Mouse (Mus musculus): ENCODE measurements around the gene Rhbdl1. TPM values are rescaled to one million over a fixed set of nuclear protein-coding genes. Genes with fewer than 3 reads are reported as not detected.

The Rhbdl1 gene
- polyA plus RNA-seq, 1 experiment from 2014 or later, result 73.4 TPM

GRCm38 (mm10) chr17:25879750-25880149 is 42.7 kb upstream of the Rhbdl1 start:
- 64% methylated on average over 8 of the region's 8 CpGs for WGBS
- H3K27ac ChIP-seq (ENCODE audit: low read depth, low read length), result no peak overlapping the region
- peaks cover 19% of the 10 kb centered on the region for H3K4me1 ChIP-seq (ENCODE audit: control insufficient read depth, insufficient read depth, low read depth, low read length)
- no peak overlapping the region for H3K4me3 ChIP-seq (ENCODE audit: low read length)
- H3K36me3 ChIP-seq (ENCODE audit: control insufficient read depth, insufficient read depth, low read length), result peaks cover 25% of the 10 kb centered on the region
- no peaks in the 10 kb centered on the region for H3K27me3 ChIP-seq (replicated peaks; ENCODE audit: control insufficient read depth, insufficient read depth, low read length)
- no peak for ATAC-seq
- H3K9me3 ChIP-seq (ENCODE audit: control insufficient read depth, low read length), result no peaks in the 10 kb centered on the region
- no peak overlapping the region for H3K9ac ChIP-seq (ENCODE audit: low read depth, low read length)
- H3K4me2 ChIP-seq (ENCODE audit: low read length), result no peak overlapping the region

- Histone ChIP-seq H3K27me3 (replicated peaks; ENCODE audit: control insufficient read depth, insufficient read depth, low read length) (no peaks in the 10 kb centered on the region), H3K27ac (ENCODE audit: low read depth, low read length) (no peak overlapping the region), H3K36me3 (ENCODE audit: control insufficient read depth, insufficient read depth, low read length) (peaks cover 23% of the 10 kb centered on the region), H3K9ac (ENCODE audit: low read depth, low read length) (no peak overlapping the region), H3K4me2 (ENCODE audit: low read length) (no peak overlapping the region), H3K9me3 (ENCODE audit: control insufficient read depth, low read length) (no peaks in the 10 kb centered on the region), H3K4me1 (ENCODE audit: control insufficient read depth, insufficient read depth, low read depth, low read length) (peaks cover 20% of the 10 kb centered on the region), H3K4me3 (ENCODE audit: low read length) (no peak overlapping the region)
- ATAC-seq, result no peak
- WGBS, result 32% methylated on average over 4 of the region's 4 CpGs
Observed at GRCm38 (mm10) chr17:25879261-25879660, 42.2 kb upstream of the Rhbdl1 start.

DNA sequence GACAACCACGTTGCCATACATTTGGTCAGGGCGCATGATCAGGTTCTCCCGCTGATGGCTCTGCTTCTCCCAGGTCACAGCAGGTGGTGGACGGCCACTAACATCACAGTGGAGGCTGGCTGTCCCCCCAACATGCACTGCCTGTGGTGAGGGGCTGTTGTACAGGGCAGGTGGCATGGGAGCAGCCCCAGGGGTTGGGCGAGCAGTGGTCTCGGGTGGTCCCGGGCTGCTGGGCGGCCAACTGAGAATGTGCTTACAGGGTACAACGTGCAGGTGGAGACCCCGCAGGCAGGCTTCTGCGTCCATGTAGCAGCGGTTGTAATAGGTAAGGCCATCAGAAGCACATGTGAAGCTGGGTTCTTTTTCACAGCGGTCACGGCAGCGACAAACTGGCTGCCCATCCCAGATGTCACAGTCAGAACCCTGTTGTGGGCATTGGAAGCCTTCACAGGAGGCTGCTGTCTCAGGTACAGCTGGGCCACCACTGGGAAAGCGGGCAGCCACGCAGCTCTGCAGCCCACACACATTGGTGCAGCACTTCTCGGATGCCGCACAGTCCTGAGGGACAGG is 41.6 kb upstream of the Rhbdl1 start:
- Histone ChIP-seq H3K9ac (ENCODE audit: low read depth, low read length) (no peak overlapping the region), H3K4me2 (ENCODE audit: low read length) (no peak overlapping the region), H3K9me3 (ENCODE audit: control insufficient read depth, low read length) (no peaks in the 10 kb centered on the region), H3K27ac (ENCODE audit: low read depth, low read length) (no peak overlapping the region), H3K27me3 (replicated peaks; ENCODE audit: control insufficient read depth, insufficient read depth, low read length) (no peaks in the 10 kb centered on the region), H3K36me3 (ENCODE audit: control insufficient read depth, insufficient read depth, low read length) (peaks cover 20% of the 10 kb centered on the region), H3K4me1 (ENCODE audit: control insufficient read depth, insufficient read depth, low read depth, low read length) (peaks cover 26% of the 10 kb centered on the region), H3K4me3 (ENCODE audit: low read length) (no peak overlapping the region)
- WGBS, result 85% methylated on average over 19 of the region's 19 CpGs
- ATAC-seq, result no peak

GRCm38 (mm10) chr17:25877741-25878610 is 40.9 kb upstream of the Rhbdl1 start:
- 92% methylated on average over 32 of the region's 32 CpGs for WGBS
- Histone ChIP-seq H3K4me2 (ENCODE audit: low read length) (no peak overlapping the region), H3K4me3 (ENCODE audit: low read length) (no peak overlapping the region), H3K27ac (ENCODE audit: low read depth, low read length) (no peak overlapping the region), H3K36me3 (ENCODE audit: control insufficient read depth, insufficient read depth, low read length) (peaks cover 15% of the 10 kb centered on the region), H3K9ac (ENCODE audit: low read depth, low read length) (no peak overlapping the region), H3K27me3 (replicated peaks; ENCODE audit: control insufficient read depth, insufficient read depth, low read length) (no peaks in the 10 kb centered on the region), H3K4me1 (ENCODE audit: control insufficient read depth, insufficient read depth, low read depth, low read length) (peaks cover 26% of the 10 kb centered on the region), H3K9me3 (ENCODE audit: control insufficient read depth, low read length) (no peaks in the 10 kb centered on the region)
- ATAC-seq, result no peak

DNA sequence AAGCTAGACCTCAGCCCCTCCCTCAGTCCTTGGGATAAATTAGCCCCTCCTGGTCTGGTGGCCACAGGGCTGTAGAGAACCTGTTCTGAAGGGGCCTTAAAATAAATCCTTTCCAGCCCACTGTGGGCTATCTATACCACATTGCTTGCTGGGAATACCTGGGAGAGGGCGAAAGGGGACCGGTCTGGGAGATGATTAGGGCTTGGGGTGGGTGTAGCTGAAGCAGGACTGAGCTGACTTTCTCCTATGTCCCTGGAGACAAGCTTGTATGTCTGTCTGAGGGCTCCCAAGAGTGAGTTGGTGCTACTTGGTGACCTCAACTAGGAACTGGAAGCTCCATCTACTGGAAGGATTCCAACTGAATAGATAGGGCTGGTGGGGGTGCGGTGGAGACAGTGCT is 39.9 kb upstream of the Rhbdl1 start:
- H3K9ac ChIP-seq (ENCODE audit: low read depth, low read length), result no peak overlapping the region
- H3K4me3 ChIP-seq (ENCODE audit: low read length), result no peak overlapping the region
- ATAC-seq, result no peak
- no peaks in the 10 kb centered on the region for H3K27me3 ChIP-seq (replicated peaks; ENCODE audit: control insufficient read depth, insufficient read depth, low read length)
- H3K9me3 ChIP-seq (ENCODE audit: control insufficient read depth, low read length), result no peaks in the 10 kb centered on the region
- H3K36me3 ChIP-seq (ENCODE audit: control insufficient read depth, insufficient read depth, low read length), result peaks cover 15% of the 10 kb centered on the region
- WGBS, result 92% methylated on average over 3 of the region's 3 CpGs
- H3K4me1 ChIP-seq (ENCODE audit: control insufficient read depth, insufficient read depth, low read depth, low read length), result peaks cover 26% of the 10 kb centered on the region
- H3K4me2 ChIP-seq (ENCODE audit: low read length), result no peak overlapping the region
- H3K27ac ChIP-seq (ENCODE audit: low read depth, low read length), result no peak overlapping the region

DNA sequence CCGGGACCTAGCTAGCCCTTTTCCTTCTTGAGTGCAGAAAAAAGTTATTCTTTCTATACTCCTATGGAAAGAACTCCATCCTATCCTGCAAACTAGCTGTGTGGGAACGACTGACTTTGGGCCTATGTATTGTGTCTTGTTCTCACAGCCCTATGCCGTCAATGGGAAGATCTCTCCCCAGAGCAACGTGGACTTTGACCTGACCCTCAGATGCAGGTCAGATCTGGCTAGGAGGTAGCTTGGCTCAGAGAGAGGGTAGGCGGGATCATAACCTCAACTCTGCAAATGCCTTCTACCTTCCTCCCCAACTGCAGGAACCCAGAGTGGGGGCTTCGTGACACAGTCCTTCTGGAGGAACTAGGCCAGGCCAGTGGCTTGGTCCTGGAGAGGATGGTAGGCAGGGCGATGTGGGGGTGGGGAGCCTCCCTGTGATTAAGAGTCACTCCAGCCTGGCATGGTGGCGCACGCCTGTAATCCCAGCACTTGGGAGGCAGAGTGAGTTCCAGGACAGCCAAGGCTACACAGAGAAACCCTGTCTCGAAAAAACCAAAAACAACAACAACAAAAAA is 39.3 kb upstream of the Rhbdl1 start:
- Histone ChIP-seq H3K27me3 (replicated peaks; ENCODE audit: control insufficient read depth, insufficient read depth, low read length) (no peaks in the 10 kb centered on the region), H3K4me2 (ENCODE audit: low read length) (peak overlapping the region; percentile 94), H3K9me3 (ENCODE audit: control insufficient read depth, low read length) (no peaks in the 10 kb centered on the region), H3K27ac (ENCODE audit: low read depth, low read length) (peak overlapping the region; percentile 97), H3K4me1 (ENCODE audit: control insufficient read depth, insufficient read depth, low read depth, low read length) (peaks cover 26% of the 10 kb centered on the region), H3K9ac (ENCODE audit: low read depth, low read length) (peak overlapping the region; percentile 93), H3K4me3 (ENCODE audit: low read length) (peak overlapping the region; percentile 86), H3K36me3 (ENCODE audit: control insufficient read depth, insufficient read depth, low read length) (peaks cover 15% of the 10 kb centered on the region)
- 61% methylated on average over 10 of the region's 10 CpGs for WGBS
- ATAC-seq, result no peak

DNA sequence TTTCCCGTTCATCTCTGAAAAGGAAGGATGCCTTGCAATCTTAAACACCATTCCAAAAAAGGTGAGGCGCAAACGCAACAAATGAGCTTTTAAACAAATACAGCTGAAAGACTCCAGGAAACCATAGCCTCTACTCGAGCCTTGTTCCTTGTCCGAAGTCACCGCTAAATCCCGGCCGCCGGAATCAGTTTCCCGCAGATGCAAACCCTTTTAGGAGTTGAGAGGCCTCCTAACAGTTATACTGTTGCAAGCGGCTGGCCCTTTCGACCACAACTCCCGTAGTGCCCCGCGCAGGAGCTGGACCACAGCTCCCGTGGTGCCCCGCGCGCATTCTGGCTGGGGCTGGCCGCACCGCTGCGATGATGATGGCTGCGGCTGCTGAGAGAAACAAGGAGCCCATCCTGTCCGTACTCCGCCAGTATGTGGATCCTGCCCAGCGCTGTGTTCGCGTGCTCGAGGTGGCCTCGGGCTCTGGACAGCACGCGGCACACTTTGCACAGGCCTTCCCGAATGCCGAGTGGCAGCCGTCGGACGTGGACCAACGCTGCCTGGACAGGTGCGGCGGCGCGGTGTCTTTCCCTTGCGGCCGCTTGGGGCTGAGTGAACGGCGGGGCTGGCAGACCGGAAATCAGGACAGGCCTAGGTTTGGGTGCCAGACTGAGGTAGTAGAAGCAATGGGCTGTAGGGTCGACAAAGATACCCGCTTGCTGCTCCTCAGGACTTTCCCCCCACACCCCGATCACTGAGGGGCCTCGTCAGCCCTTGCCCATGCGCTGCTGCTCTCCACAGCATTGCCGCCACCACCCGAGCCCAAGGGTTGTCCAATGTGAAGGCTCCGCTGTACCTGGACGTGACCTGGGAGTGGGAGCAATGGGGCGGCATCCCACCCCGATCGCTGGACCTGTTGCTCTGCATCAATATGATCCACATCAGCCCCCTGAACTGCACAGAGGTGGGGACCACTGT is 38.4 kb upstream of the Rhbdl1 start:
- H3K27ac ChIP-seq (ENCODE audit: low read depth, low read length), result peak overlapping the region; percentile 97
- peak overlapping the region; percentile 94 for H3K4me2 ChIP-seq (ENCODE audit: low read length)
- H3K27me3 ChIP-seq (replicated peaks; ENCODE audit: control insufficient read depth, insufficient read depth, low read length), result no peaks in the 10 kb centered on the region
- H3K4me3 ChIP-seq (ENCODE audit: low read length), result peak overlapping the region; percentile 86
- ATAC-seq, result peak; percentile 93
- under 1% methylated on average over 59 of the region's 59 CpGs for WGBS
- no peaks in the 10 kb centered on the region for H3K9me3 ChIP-seq (ENCODE audit: control insufficient read depth, low read length)
- H3K9ac ChIP-seq (ENCODE audit: low read depth, low read length), result peak overlapping the region; percentile 93
- H3K36me3 ChIP-seq (ENCODE audit: control insufficient read depth, insufficient read depth, low read length), result peaks cover 15% of the 10 kb centered on the region
- peaks cover 23% of the 10 kb centered on the region for H3K4me1 ChIP-seq (ENCODE audit: control insufficient read depth, insufficient read depth, low read depth, low read length)

GRCm38 (mm10) chr17:25874721-25875170 is 37.7 kb upstream of the Rhbdl1 start, which contains the start of gene Mettl26:
TSS of gene Mettl26 (plus strand) at chr17:25875074.
- WGBS, result under 1% methylated on average over 25 of the region's 25 CpGs
- H3K4me3 ChIP-seq (ENCODE audit: low read length), result peak within 1 kb of the TSS; percentile 86
- H3K27ac ChIP-seq (ENCODE audit: low read depth, low read length), result peak within 1 kb of the TSS; percentile 97
- peaks cover 15% of the 10 kb centered on the region for H3K36me3 ChIP-seq (ENCODE audit: control insufficient read depth, insufficient read depth, low read length)
- peak; percentile 78 for ATAC-seq
- H3K4me2 ChIP-seq (ENCODE audit: low read length), result peak within 1 kb of the TSS; percentile 94
- no peaks in the 10 kb centered on the region for H3K9me3 ChIP-seq (ENCODE audit: control insufficient read depth, low read length)
- H3K4me1 ChIP-seq (ENCODE audit: control insufficient read depth, insufficient read depth, low read depth, low read length), result peaks cover 21% of the 10 kb centered on the region
- H3K9ac ChIP-seq (ENCODE audit: low read depth, low read length), result peak within 1 kb of the TSS; percentile 93
- no peaks in the 10 kb centered on the region for H3K27me3 ChIP-seq (replicated peaks; ENCODE audit: control insufficient read depth, insufficient read depth, low read length)

Measured in hindbrain, embryonic 16.5 days (tissue).